Mouse (Mus musculus): Measurements from ENCODE around the gene Sclt1.

Gene Sclt1

DNA sequence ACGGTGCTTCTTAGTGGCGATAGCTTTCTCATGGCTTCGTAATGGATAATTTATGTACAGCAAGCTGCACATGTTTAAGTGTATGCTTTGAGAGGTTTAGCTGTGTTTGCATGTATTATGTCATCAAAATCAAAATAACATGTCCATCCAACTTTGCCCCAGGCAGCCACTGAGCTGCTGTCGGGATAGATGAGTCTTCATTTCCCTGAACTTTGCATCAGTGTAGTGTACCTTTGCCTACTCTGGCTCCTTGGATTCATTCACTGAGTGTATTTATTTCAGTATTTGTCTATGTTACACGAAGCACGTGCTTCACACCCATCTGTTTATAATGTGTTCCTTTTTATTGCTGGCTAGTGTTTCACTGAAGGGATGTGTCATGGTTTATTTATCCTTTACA, 156.0 kb downstream of the Sclt1 start:
- DNase-seq (ENCODE audit: low read depth): no peak

GRCm38 (mm10) chr3:41585548-41585947, 156.8 kb downstream of the Sclt1 start:
- DNase-seq (ENCODE audit: low read depth): no peak

GRCm38 (mm10) chr3:41583621-41584020, 158.7 kb downstream of the Sclt1 start:
- no peak for DNase-seq (ENCODE audit: low read depth)

GRCm38 (mm10) chr3:41583092-41583491, 159.2 kb downstream of the Sclt1 start:
- no peak for DNase-seq (ENCODE audit: low read depth)

GRCm38 (mm10) chr3:41582256-41582655, 160.1 kb downstream of the Sclt1 start:
- DNase-seq (ENCODE audit: low read depth): no peak

GRCm38 (mm10) chr3:41581436-41581835, 160.9 kb downstream of the Sclt1 start:
- DNase-seq (ENCODE audit: low read depth): no peak

DNA sequence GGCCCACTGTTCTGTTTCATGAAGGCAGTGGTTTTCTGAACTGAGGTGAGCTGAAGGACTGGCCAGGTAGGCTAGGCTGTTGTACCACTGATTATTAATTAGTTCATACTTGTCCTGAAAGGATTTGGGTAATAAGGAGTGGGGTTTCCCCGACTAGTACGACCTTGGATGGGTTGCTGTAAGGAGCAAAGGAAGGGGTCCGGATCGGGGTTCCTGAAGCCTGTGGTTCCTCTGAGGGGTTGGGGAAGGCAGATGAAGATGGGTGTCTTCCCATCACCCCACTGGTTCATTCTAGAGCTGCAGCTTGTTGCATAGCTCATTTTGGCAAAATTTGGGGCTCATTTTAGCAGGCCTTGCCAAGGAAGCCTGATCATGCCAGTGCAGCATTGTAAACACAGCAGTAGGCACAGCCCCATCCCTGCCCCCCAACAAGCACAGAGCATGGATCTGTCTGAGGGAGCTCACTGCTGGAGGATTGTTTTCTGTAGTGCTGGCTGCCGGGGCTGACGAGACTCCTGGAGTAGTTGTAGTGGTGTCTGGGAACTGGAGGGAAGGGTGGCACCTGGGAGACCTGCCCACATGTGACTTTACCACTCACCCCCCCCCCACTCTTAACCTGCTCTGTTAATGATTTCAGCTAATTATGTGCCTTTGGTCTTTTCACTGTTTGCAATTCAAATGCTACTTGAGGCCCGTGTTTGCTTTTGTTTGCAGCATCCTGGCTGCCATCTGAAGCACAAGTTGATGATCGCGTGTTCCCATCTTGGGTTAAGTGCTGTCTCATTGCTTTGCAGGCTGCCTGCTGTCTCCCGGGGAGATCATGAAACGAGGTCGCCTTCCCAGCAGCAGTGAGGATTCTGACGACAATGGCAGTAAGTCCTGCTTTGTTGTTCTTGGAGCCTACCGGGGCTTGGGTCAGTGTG, 161.7 kb downstream of the Sclt1 start:
- DNase-seq (ENCODE audit: low read depth): no peak

DNA sequence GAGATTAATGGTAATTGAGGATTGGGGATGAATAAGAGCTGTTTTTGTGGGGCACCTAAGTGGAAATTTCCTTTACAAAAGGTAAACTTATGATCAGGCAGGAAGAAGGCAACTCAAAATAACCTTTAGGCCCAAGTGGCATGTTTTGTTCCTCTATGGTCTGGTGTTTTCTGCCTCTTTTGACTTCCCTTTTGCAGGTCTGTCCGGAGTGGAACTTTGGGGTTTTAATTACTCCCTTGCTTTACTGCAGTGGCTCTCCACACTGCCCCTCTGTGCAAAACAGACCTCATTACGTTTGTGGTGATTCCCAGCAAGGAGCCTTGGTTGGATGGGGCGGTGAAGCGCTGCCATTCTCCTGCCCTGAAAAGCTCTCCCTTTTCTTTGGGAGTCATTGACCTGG, 162.4 kb downstream of the Sclt1 start:
- no peak for DNase-seq (ENCODE audit: low read depth)

DNA sequence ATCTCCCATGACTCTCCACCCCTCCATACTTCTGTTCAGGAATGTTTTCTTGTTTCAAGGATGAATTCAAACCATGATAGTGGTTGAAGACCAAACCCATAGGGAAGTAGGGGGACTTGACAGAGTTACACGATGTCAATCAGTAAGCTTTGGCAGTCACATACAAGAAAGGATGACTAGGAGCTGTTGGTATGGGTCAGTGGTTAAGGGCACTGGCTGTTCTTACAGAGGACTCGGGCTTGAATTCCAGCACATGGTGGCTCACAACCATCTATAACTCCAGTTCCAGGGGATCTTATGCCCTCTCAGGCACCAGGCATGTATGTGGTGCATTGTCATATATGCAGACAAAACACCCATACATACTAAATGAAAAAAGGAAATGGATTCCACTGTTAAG, 165.1 kb downstream of the Sclt1 start:
- no peak for DNase-seq (ENCODE audit: low read depth)
